Mouse (Mus musculus) embryonic fibroblast, embryonic 13.5 days (primary cell): ENCODE measurements around the gene Tnnc1.

Source experiments
- CTCF ChIP-seq: IDR thresholded peaks from 2 replicates; pipeline ENCODE4 v1.5.1; 2011; ENCODE audit warnings: mild to moderate bottlenecking, control low read depth, low read length, moderate library complexity, borderline replicate concordance; ENCODE audit not compliant: insufficient read depth
- POLR2A ChIP-seq: IDR thresholded peaks from 2 replicates; pipeline ENCODE4 v1.6.1; 2011; ENCODE audit warnings: low read depth, mild to moderate bottlenecking, control low read depth, low read length, moderate library complexity

DNA sequence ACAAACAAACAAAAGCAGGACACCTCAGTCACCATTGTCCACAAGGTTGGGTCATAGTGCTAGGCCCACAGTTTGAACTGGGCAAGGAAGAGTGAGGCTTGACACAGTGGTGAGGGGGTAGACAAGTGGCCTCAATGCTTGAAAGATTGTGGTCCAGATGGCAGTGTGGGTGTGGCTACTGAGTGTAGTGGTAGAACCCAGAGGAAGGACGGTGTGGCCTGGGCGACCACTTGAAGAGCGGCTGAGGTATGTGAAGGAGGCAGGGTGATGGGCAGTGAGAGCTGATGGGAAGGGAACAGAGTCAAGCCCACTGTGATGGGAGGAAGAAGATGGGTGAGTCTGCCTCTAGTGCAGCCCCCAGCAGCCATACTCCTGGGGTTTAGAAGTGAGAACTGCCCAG is 6.6 kb downstream of the Tnnc1 start:
- TF ChIP-seq CTCF (no peak), POLR2A (no peak)
